Mouse (Mus musculus) stomach, postnatal 0 days (tissue): Measurements from ENCODE around the gene Maml1. TPM values are rescaled to one million over a fixed set of nuclear protein-coding genes. Genes with fewer than 3 reads are reported as not detected.

Experiments
- ATAC-seq: fragments of 200-750 bp; cut with Nextera tagmentation; 2 replicates; pipeline ENCODE4 v1.8.0; 2017; ENCODE audit not compliant: low FRiP score, low TSS enrichment
- DNase-seq: peaks from one replicate; pipeline ENCODE4 v3.0.0-alpha.2; 2016; ENCODE audit warnings: low spot score
- H3K27ac ChIP-seq: fragments of 300-500 bp; sonication (generic); replicated peaks from 2 replicates; pipeline ENCODE4 v1.5.1; 2014; ENCODE audit warnings: mild to moderate bottlenecking, control low read depth
- H3K27me3 ChIP-seq: fragments of 300-500 bp; sonication (generic); 2 replicates; pipeline ENCODE4 v1.6.1; 2014; ENCODE audit warnings: low read length; ENCODE audit not compliant: control insufficient read depth, insufficient read depth
- H3K36me3 ChIP-seq: fragments of 300-500 bp; sonication (generic); 2 replicates; pipeline ENCODE4 v1.6.1; 2014; ENCODE audit warnings: low read length, mixed read lengths; ENCODE audit not compliant: control insufficient read depth, insufficient read depth
- H3K4me1 ChIP-seq: fragments of 300-500 bp; sonication (generic); replicated peaks from 2 replicates; pipeline ENCODE4 v1.6.1; 2014; ENCODE audit warnings: antibody characterized with exemption; ENCODE audit not compliant: control insufficient read depth, insufficient read depth
- H3K4me2 ChIP-seq: fragments of 300-500 bp; sonication (generic); replicated peaks from 2 replicates; pipeline ENCODE4 v1.6.1; 2014; ENCODE audit warnings: low read depth, mild to moderate bottlenecking, control low read depth, moderate library complexity
- H3K4me3 ChIP-seq: fragments of 300-500 bp; sonication (generic); 2 replicates; pipeline ENCODE4 v1.5.1; 2014; ENCODE audit warnings: low read depth, low read length, control low read depth
- H3K9ac ChIP-seq: fragments of 300-500 bp; sonication (generic); 2 replicates; pipeline ENCODE4 v1.6.1; 2014; ENCODE audit warnings: mild to moderate bottlenecking, low read length, control low read depth, mixed read lengths
- H3K9me3 ChIP-seq: fragments of 300-500 bp; sonication (generic); 2 replicates; pipeline ENCODE4 v1.6.1; 2016; ENCODE audit warnings: low read length; ENCODE audit not compliant: control insufficient read depth
- CTCF ChIP-seq: IDR thresholded peaks from 2 replicates; pipeline ENCODE4 v1.5.1; 2016; ENCODE audit warnings: antibody characterized with exemption, low read depth, mild to moderate bottlenecking, moderate library complexity
- EP300 ChIP-seq: optimal IDR thresholded peaks from 2 replicates; pipeline ENCODE3; 2016; ENCODE audit warnings: antibody characterized with exemption
- WGBS: fragments of 180-500 bp; shearing (Covaris S2); extraction: QIAGEN DNeasy Blood & Tissue Kit; methylation state at CpG from one replicate; pipeline ENCODE4 v1.1.7; 2014; 5-methylcytosine and 5-hydroxymethylcytosine counted together
- polyA plus RNA-seq: library from polyadenylated mRNA; unstranded; fragments of >200 nt; fragmentation: Nextera tagmentation; extraction: Ambion mirVana; gene quantifications from 2 replicates; pipeline ENCODE4 v1.2.1, GENCODE M21; 2015

Gene Maml1
- polyA plus RNA-seq, 1 experiment from 2014 or later, result 2.4 TPM

DNA sequence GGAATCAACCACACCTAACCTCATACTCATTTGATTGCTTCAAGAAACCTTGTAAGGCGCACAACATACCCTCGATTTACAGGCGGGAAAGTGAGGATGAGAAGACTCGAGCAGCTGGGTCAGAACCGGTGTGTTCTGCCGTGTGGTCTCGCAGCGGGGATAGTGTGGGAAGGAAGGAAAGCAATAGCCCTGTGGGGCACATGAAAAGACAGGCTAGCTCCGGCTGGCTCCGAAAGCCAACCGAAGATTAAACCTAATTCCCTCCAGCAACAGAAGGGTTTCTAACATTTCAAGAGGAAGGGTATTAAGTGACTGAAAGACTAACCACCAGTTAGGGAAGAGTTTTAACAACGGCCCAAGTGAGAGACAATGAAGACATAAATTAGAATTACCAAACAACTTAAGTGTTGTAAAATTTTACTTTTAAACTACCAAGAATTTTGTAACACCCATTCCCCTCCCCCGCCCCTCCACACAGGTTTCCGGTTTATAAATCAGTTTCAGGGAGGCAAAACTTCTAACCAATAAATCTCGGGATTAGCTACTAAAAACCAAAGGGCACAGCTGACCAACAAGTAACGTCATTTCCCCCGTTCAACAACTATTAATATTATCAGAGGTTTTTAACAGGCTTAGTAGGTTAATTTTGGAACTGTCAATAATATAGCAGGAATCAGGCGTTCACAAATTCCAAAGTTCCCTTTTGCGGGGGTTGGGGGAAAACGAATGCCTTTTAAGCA is 1.5 kb downstream of the Maml1 start:
- TF ChIP-seq EP300 (no peak), CTCF (no peak)
- Histone ChIP-seq H3K9me3 (no peaks in the 10 kb centered on the region), H3K4me3 (peak overlapping the region; percentile 98), H3K9ac (peak overlapping the region; percentile 99), H3K4me1 (no peaks in the 10 kb centered on the region), H3K27me3 (no peaks in the 10 kb centered on the region), H3K27ac (peak overlapping the region; percentile 99), H3K4me2 (peak overlapping the region; percentile 68), H3K36me3 (no peaks in the 10 kb centered on the region; the same call in 1 of the 2 replicates)
- no peak for ATAC-seq
- no peak for DNase-seq
- WGBS, result 9% methylated on average over 20 of the region's 20 CpGs

DNA sequence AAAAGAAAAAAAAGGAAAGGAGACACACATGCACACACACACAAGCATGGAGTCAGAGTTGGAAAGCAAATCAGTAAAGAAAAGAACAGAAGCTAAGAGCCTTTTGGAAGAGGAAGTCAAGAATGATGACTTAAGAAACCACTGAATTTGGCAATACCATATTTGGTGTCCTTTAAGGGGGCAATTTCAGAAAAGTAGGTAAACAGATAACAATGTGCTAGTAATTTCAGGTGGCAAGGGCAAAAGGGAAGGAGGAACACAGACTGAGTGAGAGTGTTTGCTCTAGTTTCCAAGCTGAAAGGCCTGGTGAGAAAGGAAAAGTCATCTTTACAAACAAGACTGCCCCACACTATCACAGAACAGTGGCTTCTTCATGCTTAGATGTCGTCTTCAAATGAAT is 5.7 kb downstream of the Maml1 start:
- no peaks in the 10 kb centered on the region for H3K9me3 ChIP-seq
- H3K9ac ChIP-seq, result no peak overlapping the region
- WGBS, result 75% methylated on average over 1 of the region's 1 CpGs
- H3K27me3 ChIP-seq, result no peaks in the 10 kb centered on the region
- no peak overlapping the region for H3K27ac ChIP-seq
- ATAC-seq (no peak), DNase-seq (no peak)
- H3K4me2 ChIP-seq, result no peak overlapping the region
- H3K36me3 ChIP-seq, result no peaks in the 10 kb centered on the region; the same call in 1 of the 2 replicates
- H3K4me3 ChIP-seq, result no peak overlapping the region
- H3K4me1 ChIP-seq, result no peaks in the 10 kb centered on the region
- TF ChIP-seq EP300, result no peak
- no peak for TF ChIP-seq CTCF

DNA sequence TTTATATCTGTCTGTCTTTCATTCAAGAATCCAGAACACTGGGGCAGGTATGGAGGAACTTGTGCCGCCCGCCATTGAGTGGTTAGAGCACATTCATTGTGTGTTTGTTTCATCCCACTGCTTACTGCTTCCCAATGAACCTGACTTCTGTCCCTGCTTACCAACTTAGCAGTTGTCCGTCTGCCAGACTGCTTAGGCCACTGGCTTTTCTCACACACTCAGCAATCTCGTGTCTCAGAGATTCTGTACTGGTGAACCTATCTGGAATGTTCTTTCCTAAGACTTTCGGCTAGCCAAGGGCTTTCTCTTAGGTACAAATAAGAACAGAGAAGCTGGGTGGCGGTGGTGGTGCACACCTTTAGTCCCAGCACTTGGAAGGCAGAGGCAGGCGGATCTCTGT is 6.4 kb downstream of the Maml1 start:
- ATAC-seq, result no peak
- no peak for DNase-seq
- no peak for TF ChIP-seq EP300
- no peak for TF ChIP-seq CTCF
- Histone ChIP-seq H3K27me3 (no peaks in the 10 kb centered on the region), H3K27ac (no peak overlapping the region), H3K4me2 (no peak overlapping the region), H3K9ac (no peak overlapping the region), H3K4me1 (no peaks in the 10 kb centered on the region), H3K4me3 (no peak overlapping the region), H3K36me3 (no peaks in the 10 kb centered on the region; the same call in 1 of the 2 replicates), H3K9me3 (no peaks in the 10 kb centered on the region)
- WGBS, result 91% methylated on average over 7 of the region's 7 CpGs

- no peak for TF ChIP-seq CTCF
- TF ChIP-seq EP300, result no peak
- Histone ChIP-seq H3K4me3 (no peak overlapping the region), H3K4me1 (no peaks in the 10 kb centered on the region), H3K36me3 (no peaks in the 10 kb centered on the region; the same call in 1 of the 2 replicates), H3K9ac (no peak overlapping the region), H3K9me3 (no peaks in the 10 kb centered on the region), H3K27ac (no peak overlapping the region), H3K4me2 (no peak overlapping the region), H3K27me3 (no peaks in the 10 kb centered on the region)
- DNase-seq (no peak), ATAC-seq (no peak)
- WGBS, result 90% methylated on average over 5 of the region's 5 CpGs
Observed at GRCm38 (mm10) chr11:50285263-50285662, 6.8 kb downstream of the Maml1 start.

DNA sequence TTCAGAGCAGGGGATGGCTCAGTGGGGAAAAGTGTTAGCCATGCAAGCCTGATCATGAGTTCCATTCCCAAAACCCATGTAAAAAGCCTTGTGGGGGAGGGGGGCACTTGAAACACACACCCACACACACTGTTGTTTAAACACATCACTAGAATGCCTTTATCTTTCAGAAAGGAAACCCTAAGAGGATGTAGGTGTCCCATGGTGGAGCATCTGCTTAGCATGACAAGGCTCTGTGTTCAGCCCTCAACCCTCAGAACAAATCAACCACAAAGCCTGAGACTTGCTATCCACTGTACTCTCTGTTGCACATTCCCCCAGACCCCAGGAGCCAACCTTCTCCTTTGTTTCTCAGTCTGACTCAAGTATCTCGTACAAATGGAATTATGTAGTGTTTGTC is 12.1 kb downstream of the Maml1 start:
- DNase-seq, result no peak
- TF ChIP-seq CTCF, result no peak
- TF ChIP-seq EP300, result no peak
- H3K4me1 ChIP-seq, result no peaks in the 10 kb centered on the region
- H3K9me3 ChIP-seq, result no peaks in the 10 kb centered on the region
- H3K4me3 ChIP-seq, result no peak overlapping the region
- 67% methylated on average over 1 of the region's 1 CpGs for WGBS
- no peak overlapping the region for H3K27ac ChIP-seq
- ATAC-seq, result no peak
- H3K27me3 ChIP-seq, result no peaks in the 10 kb centered on the region
- H3K36me3 ChIP-seq, result no peaks in the 10 kb centered on the region
- H3K9ac ChIP-seq, result no peak overlapping the region
- H3K4me2 ChIP-seq, result no peak overlapping the region

DNA sequence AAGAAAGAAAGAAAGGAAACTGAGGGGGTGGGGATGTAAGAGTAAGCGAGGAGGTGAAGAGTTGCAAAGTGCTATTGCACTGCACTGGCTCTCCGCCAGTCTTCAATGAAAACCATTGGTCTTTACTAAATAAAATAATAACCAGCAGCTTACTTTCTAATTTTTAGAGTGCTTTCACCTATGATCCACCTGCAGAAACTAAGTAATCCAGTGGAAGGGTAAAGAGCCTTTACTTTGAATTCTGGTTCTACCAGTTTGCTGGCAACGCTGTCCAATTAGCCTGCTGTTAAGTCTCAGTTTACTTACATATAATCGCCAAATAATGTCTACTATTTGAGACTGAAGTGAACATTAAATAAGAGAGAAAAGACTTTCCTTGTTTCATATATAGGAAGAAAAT is 13.1 kb downstream of the Maml1 start:
- peak overlapping the region; percentile 70 for H3K27ac ChIP-seq
- no peak overlapping the region for H3K9ac ChIP-seq
- TF ChIP-seq EP300 (no peak), CTCF (no peak)
- no peaks in the 10 kb centered on the region for H3K9me3 ChIP-seq
- H3K4me1 ChIP-seq, result no peaks in the 10 kb centered on the region
- H3K36me3 ChIP-seq, result no peaks in the 10 kb centered on the region
- no peak overlapping the region for H3K4me3 ChIP-seq
- no peaks in the 10 kb centered on the region for H3K27me3 ChIP-seq
- peak; percentile 13 for DNase-seq
- ATAC-seq, result no peak
- H3K4me2 ChIP-seq, result no peak overlapping the region
- WGBS, result 62% methylated on average over 4 of the region's 4 CpGs
